Mouse (Mus musculus) kidney, postnatal 25 days (tissue): ENCODE data around the gene Tigd3.
A peak's percentile ranks its signal among the peaks of the same experiment; 100 is the strongest.

Source experiments
- DNase-seq, 2 experiments: peaks; one replicate each; pipeline ENCODE4 v3.0.0; 2021; ENCODE audit warnings: mixed read lengths in 2 of 2

Tigd3 gene

GRCm38 (mm10) chr19:5894002-5894678, at the start of gene Tigd3:
Gene Tigd3 (minus strand): TSS chr19:5894149.
- DNase-seq, result peak; percentile 97 to 98

DNA sequence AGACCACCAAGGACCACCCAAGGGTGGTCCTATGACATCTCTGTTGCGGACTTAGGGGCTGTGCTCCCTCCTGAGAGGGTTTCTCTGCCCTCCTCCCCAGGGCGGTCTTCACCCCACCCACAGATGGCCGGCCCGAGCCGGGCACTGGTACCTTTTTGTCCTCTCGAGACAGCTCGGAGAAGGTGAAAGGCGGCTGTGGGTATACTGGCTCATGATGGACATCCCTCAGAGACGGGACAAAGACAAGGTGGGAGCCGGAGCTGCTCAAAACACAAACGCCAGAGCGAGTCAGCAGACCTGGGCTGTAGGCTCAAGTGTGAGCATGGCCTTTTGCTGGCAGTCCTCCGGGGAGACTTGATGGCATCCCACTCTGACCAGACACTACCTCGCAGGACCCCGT, 49.5 kb upstream of the Tigd3 start:
- DNase-seq, result no peak

GRCm38 (mm10) chr19:5942581-5942980, 48.6 kb upstream of the Tigd3 start:
- no peak for DNase-seq

DNA sequence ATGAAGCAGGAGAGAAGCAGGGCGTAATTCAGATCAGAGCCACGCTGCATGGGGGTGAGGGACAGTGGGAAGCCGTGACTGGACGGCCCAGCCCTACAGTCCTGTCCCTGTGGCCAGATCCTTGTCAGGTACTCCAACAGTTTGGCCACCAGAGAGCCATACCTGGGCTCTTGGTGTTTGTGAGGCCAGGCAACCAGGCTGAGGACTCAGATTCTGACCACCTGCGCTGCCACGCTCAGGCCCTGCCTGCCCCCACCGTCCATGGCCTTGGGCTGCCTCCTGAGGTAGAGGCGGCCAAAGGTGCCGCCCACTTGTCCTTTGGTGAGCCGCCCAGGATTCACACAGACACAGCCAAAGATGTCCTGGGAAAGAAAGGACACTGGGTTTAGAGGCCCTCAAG, 46.7 kb upstream of the Tigd3 start:
- no peak for DNase-seq

- DNase-seq, result peak; percentile 94 to 95
These were observed 46.2 kb upstream of the Tigd3 start for GRCm38 (mm10) chr19:5940173-5940572.

- DNase-seq, result no peak
These were observed 45.8 kb upstream of the Tigd3 start for GRCm38 (mm10) chr19:5939715-5940114.

GRCm38 (mm10) chr19:5938516-5938915, 44.6 kb upstream of the Tigd3 start:
- no peak for DNase-seq

- DNase-seq, result no peak
These were observed 44.0 kb upstream of the Tigd3 start for GRCm38 (mm10) chr19:5937836-5938406.

- no peak for DNase-seq
These were observed 43.3 kb upstream of the Tigd3 start for GRCm38 (mm10) chr19:5937095-5937835.

GRCm38 (mm10) chr19:5935691-5936090, 41.7 kb upstream of the Tigd3 start:
- peak; percentile 61 to 63 for DNase-seq

DNA sequence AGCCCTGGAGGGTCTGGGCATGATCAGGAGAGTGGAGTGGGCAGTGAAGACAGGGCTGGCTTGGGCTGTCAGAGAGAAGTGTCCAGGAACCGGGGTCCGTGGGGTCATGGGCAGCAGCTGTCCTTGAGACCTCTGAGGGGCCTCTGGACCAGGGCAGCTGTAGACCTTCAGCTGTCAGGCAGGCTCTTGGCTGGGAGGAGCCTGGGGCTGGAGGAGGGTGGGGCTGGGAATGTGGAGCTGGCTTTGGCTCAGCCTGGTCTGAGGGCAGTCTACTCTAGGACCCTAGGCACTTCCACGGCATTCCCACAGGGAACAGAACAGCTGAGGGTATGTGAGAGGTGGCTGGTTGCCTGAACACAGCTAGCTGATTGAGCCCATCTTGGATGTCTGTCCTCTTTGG, 41.3 kb upstream of the Tigd3 start:
- DNase-seq, result peak; percentile 56 to 73

GRCm38 (mm10) chr19:5929634-5930596, 36.0 kb upstream of the Tigd3 start:
- peak; percentile 90 to 94 for DNase-seq

DNA sequence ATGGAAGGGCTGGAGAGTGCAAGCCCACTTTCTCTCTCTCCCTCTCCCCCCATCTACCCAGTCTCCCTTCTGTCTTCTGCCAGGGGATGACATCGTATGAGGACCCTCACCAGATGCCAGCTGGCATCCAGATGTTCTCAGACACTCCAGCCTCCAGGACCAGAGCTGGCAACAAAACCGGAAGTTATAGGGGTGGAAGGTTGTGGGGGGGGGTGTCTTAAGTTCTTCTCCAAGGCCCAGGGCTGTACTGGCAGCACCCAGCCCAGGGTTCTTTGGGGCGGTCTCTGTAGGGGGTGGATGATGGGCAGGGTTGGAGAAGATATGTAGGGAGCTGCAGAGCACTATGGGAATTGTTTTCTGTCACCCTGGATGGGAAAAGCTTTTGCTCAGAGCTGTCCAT, 34.6 kb upstream of the Tigd3 start:
- DNase-seq, result no peak

DNA sequence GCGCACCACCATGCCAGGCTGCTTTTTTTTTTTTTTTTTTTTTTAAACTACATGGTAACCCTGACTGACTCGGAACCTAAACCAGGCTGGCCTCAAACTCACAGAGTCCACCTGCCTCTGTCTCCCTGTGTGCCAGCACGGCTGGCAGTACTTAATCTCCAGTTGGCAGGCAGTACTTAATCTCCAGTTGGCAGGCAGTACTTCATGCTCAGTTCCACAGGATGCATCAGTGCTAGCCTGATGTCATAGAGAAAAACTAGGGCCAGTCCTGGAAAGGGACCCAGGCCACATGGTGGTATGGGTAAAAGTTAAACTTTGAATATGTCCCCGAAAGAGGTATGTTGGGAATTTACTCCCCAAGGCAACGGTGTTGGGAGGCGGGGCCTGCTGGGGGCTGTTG, 34.2 kb upstream of the Tigd3 start:
- no peak for DNase-seq

GRCm38 (mm10) chr19:5927532-5927931, 33.6 kb upstream of the Tigd3 start:
- no peak for DNase-seq

- DNase-seq, result peak; percentile 53 to 63
These were observed 33.1 kb upstream of the Tigd3 start for GRCm38 (mm10) chr19:5927026-5927425.

GRCm38 (mm10) chr19:5925311-5925855, 31.4 kb upstream of the Tigd3 start:
- DNase-seq, result no peak

- peak; percentile 99 for DNase-seq
These were observed 30.8 kb upstream of the Tigd3 start, which contains the start of gene Cdc42ep2 for GRCm38 (mm10) chr19:5924713-5925093. Gene Cdc42ep2 (minus strand): TSS chr19:5924816.

GRCm38 (mm10) chr19:5923990-5924712, 30.2 kb upstream of the Tigd3 start:
- DNase-seq, result peak; percentile 94 to 99

GRCm38 (mm10) chr19:5922963-5923362, 29.0 kb upstream of the Tigd3 start:
- DNase-seq, result no peak

- peak in 1 of 2 experiments; percentile 66 for DNase-seq
These were observed 28.4 kb upstream of the Tigd3 start for GRCm38 (mm10) chr19:5922119-5922942.
